In genomic region chr6:84752806-84753420, GRCm38 (mm10) we compare ENCODE assay signal across 20 mouse cellular contexts.
DNase-seq lines count a peak whose midpoint lies in the region; ATAC-seq and TF ChIP-seq lines count a peak whose summit lies in the region.
"Had no signal": no experiment of that assay in that cellular context is flagged by ENCODE, and none has a peak within 500 bp of the region (broad histone marks: within the 10 kb centered on the region; RNA-seq: fewer than 3 reads in every experiment).

No protein-coding gene starts in this region.

- no peaks in the 10 kb centered on the region for H3K79me2 ChIP-seq in MEL (ENCODE audit: control insufficient read depth, insufficient read depth, low read length, poor library complexity)

- H3K9me3 ChIP-seq in MEL (replicated peaks; ENCODE audit: insufficient read depth, low read length), result no peaks in the 10 kb centered on the region
- no peaks in the 10 kb centered on the region for H3K9me3 ChIP-seq in midbrain, embryonic 16.5 days (replicated peaks; ENCODE audit: control insufficient read depth, low read length, poor library complexity, severe bottlenecking)
- H3K9me3 ChIP-seq in kidney, embryonic 15.5 days (replicated peaks), result no peaks in the 10 kb centered on the region
- H3K9me3 ChIP-seq: embryonic facial prominence, embryonic 12.5 days; forebrain, embryonic 15.5 days; hindbrain, embryonic 10.5 days had no signal

- TF ChIP-seq EP300 in MEL (IDR thresholded peaks at IDR 0.05; ENCODE audit: low read depth in 1 of 2, low read length in 2 of 2), result peak in 1 of 2 experiments; percentile 63; a peak in 1 of 4 replicates

- ATAC-seq in common myeloid progenitor, adult 5-6 weeks (replicated peaks; ENCODE audit: low read depth, poor library complexity, severe bottlenecking), result peak; percentile 57
- peak; percentile 82 for ATAC-seq in megakaryocyte, adult 5-6 weeks (ENCODE audit: poor library complexity, severe bottlenecking)
- no peak for ATAC-seq in midbrain, embryonic 16.5 days
- no peak for ATAC-seq in kidney, embryonic 15.5 days (replicated peaks; ENCODE audit: low FRiP score)
- ATAC-seq: forebrain, embryonic 15.5 days; intestine, embryonic 16.5 days had no signal

- intact Hi-C loops in heart, postnatal 36 days (cut with DNase I), result no loop called here

- no peak overlapping the region for H3K4me2 ChIP-seq in midbrain, embryonic 16.5 days (ENCODE audit: low read length)
- no peak overlapping the region for H3K4me2 ChIP-seq in kidney, embryonic 15.5 days
- H3K4me2 ChIP-seq: embryonic facial prominence, embryonic 12.5 days; forebrain, embryonic 15.5 days; hindbrain, embryonic 14.5 days had no signal

- H3K4me1 ChIP-seq in MEL (ENCODE audit: control insufficient read depth in 1 of 2, insufficient read depth in 2 of 2, low read length in 2 of 2), result peaks cover 6 to 15% of the 10 kb centered on the region in 2 experiments
- no peaks in the 10 kb centered on the region for H3K4me1 ChIP-seq in midbrain, embryonic 16.5 days (ENCODE audit: control insufficient read depth, insufficient read depth, low read length)
- H3K4me1 ChIP-seq in kidney, embryonic 15.5 days, result no peaks in the 10 kb centered on the region
- H3K4me1 ChIP-seq: embryonic facial prominence, embryonic 12.5 days; forebrain, embryonic 15.5 days had no signal

- TF ChIP-seq CTCF in MEL (IDR thresholded peaks at IDR 0.05 in 2 of 3, conservative IDR thresholded peaks at IDR 0.05 in 1 of 3; ENCODE audit: control insufficient read depth in 1 of 3, insufficient read depth in 1 of 3, low read depth in 2 of 3, low read length in 3 of 3, poor library complexity in 1 of 3, severe bottlenecking in 1 of 3), result no peak

- no peak overlapping the region for H3K27ac ChIP-seq in MEL (ENCODE audit: control insufficient read depth, low read depth, low read length)
- H3K27ac ChIP-seq in midbrain, embryonic 16.5 days (ENCODE audit: low read length), result no peak overlapping the region
- no peak overlapping the region for H3K27ac ChIP-seq in kidney, embryonic 15.5 days
- H3K27ac ChIP-seq: embryonic facial prominence, embryonic 12.5 days; forebrain, embryonic 15.5 days; hindbrain, embryonic 10.5 days; hindbrain, embryonic 14.5 days had no signal

- peaks cover 0 to 20% of the 10 kb centered on the region in 2 experiments; a peak in 2 of 4 replicates for H3K36me3 ChIP-seq in MEL (ENCODE audit: control insufficient read depth in 1 of 2, insufficient read depth in 2 of 2, low read length in 2 of 2)
- no peaks in the 10 kb centered on the region for H3K36me3 ChIP-seq in midbrain, embryonic 16.5 days (ENCODE audit: control insufficient read depth, insufficient read depth, low read length)
- H3K36me3 ChIP-seq in kidney, embryonic 15.5 days, result no peaks in the 10 kb centered on the region
- H3K36me3 ChIP-seq: embryonic facial prominence, embryonic 12.5 days; forebrain, embryonic 15.5 days; hindbrain, embryonic 10.5 days had no signal

- H3K4me3 ChIP-seq in MEL (ENCODE audit: control insufficient read depth in 1 of 2, insufficient read depth in 1 of 2, low read depth in 2 of 2, low read length in 2 of 2), result no peak overlapping the region
- H3K4me3 ChIP-seq in midbrain, embryonic 16.5 days (ENCODE audit: low read depth, low read length), result no peak overlapping the region
- H3K4me3 ChIP-seq in kidney, embryonic 15.5 days (replicated peaks), result no peak overlapping the region
- H3K4me3 ChIP-seq: embryonic facial prominence, embryonic 12.5 days; forebrain, embryonic 15.5 days; hindbrain, embryonic 10.5 days had no signal

- DNase-seq in heart, adult 11 months, result peak; percentile 84
- no peak for DNase-seq in heart, postnatal 36 days
- DNase-seq in MEL (ENCODE audit: low read depth, low spot score), result peak; percentile 64
- no peak for DNase-seq in thymus, postnatal 36 days
- DNase-seq: adrenal gland, postnatal 10 days; cerebellum, adult 11 months; cerebellum, adult 8-10 months; cerebellum, postnatal 14 days; gastrocnemius, postnatal 10 days; heart, postnatal 10 days had no signal

- TF ChIP-seq RAD21 in MEL (IDR thresholded peaks at IDR 0.05; ENCODE audit: low read depth, low read length), result no peak

- H3K9ac ChIP-seq in MEL (ENCODE audit: control insufficient read depth, low read depth, low read length, poor library complexity, severe bottlenecking), result no peak overlapping the region
- no peak overlapping the region for H3K9ac ChIP-seq in midbrain, embryonic 16.5 days (ENCODE audit: low read depth, low read length)
- H3K9ac ChIP-seq in kidney, embryonic 15.5 days, result no peak overlapping the region
- H3K9ac ChIP-seq: embryonic facial prominence, embryonic 12.5 days; forebrain, embryonic 15.5 days; hindbrain, embryonic 14.5 days had no signal

- no peaks in the 10 kb centered on the region for H3K27me3 ChIP-seq in MEL (ENCODE audit: control insufficient read depth in 1 of 2, insufficient read depth in 2 of 2, low read length in 2 of 2)
- H3K27me3 ChIP-seq in midbrain, embryonic 16.5 days (ENCODE audit: control insufficient read depth, insufficient read depth, low read depth, low read length), result no peaks in the 10 kb centered on the region
- no peaks in the 10 kb centered on the region for H3K27me3 ChIP-seq in kidney, embryonic 15.5 days
- H3K27me3 ChIP-seq: CH12.LX; embryonic facial prominence, embryonic 12.5 days; forebrain, embryonic 15.5 days had no signal

- TF ChIP-seq POLR2A in MEL (IDR thresholded peaks at IDR 0.05; ENCODE audit: control insufficient read depth in 1 of 2, insufficient read depth in 1 of 2, low read depth in 1 of 2, low read length in 2 of 2, poor library complexity in 1 of 2), result no peak

TF ChIP-seq in MEL, 35 proteins besides CTCF, POLR2A, EP300 and RAD21:
- TF ChIP-seq GATA1 (IDR thresholded peaks at IDR 0.05; ENCODE audit: low read depth, low read length) (peak; percentile 47; the same call in 1 of the 2 replicates), TBP (IDR thresholded peaks at IDR 0.05; ENCODE audit: low read depth, low read length) (no peak)

Comparison
In these comparisons a context has a peak if more than half of its experiments do, and no peak if none do; other contexts are left out.
1. DNase-seq: peak in heart, adult 11 months (single experiment) and MEL (single experiment); none in heart, postnatal 36 days (0 of 2) and thymus, postnatal 36 days (0 of 2).
2. ATAC-seq: peak in common myeloid progenitor, adult 5-6 weeks (single experiment) and megakaryocyte, adult 5-6 weeks (single experiment); none in midbrain, embryonic 16.5 days (single experiment) and kidney, embryonic 15.5 days (single experiment).